Mouse (Mus musculus): ENCODE data around the gene Mettl8.

The Mettl8 gene

DNA sequence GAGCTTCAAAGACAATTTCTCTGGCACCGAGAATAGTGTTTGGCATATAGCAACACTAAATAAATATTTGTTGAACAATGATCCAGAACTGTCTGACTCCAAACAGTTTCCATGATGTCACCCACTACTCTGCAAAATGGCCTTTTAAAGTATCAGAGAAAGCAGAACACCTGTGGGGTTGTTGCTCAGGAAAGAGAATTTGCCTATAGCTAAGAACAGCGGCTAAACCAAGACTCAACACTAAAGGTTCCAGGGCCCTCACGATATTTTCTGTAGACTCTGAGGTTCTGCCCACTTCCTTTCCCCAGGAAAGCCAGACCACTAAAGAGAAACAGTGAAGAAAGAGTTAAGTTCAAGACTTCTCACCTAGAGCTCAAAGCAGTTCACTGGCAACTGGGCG is 122.4 kb downstream of the Mettl8 start:
- no peak for DNase-seq (ENCODE audit: low spot score in 2 of 2)

DNA sequence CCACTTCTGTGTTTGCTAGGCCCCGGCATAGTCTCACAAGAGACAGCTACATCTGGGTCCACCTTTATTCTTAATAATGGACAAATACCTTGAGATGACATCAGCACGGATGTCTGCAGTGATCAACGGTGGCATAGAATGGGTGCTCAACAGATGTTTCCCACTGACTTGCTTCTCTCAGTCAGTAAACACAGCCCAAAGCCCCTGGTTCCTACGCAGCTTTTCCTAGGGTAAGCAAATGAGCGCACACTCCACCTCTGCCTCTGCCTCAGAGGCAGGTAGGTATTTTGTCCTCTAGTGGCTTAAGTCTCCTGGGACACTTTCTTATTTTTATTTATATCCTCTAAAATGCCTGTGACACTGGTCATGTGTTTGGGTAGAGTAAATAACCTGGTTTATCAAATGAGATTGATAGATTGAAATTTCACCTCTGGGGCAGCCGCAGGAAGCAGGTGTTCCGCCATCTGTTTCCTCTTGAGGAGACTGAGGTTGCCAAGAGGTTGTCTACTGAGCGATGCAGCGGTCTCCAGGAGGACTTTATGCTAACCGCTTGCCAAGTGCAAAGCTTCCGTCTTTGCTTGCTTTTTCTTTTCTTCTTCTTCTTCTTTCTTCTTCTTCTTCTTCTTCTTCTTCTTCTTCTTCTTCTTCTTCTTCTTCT is 124.6 kb downstream of the Mettl8 start:
- DNase-seq (ENCODE audit: low spot score in 2 of 2): no peak

GRCm38 (mm10) chr2:70929714-70930113 is 125.7 kb downstream of the Mettl8 start:
- no peak for DNase-seq (ENCODE audit: low spot score in 2 of 2)

- no peak for DNase-seq (ENCODE audit: low spot score in 2 of 2)
Measured at GRCm38 (mm10) chr2:70924049-70924448, 131.3 kb downstream of the Mettl8 start.

DNA sequence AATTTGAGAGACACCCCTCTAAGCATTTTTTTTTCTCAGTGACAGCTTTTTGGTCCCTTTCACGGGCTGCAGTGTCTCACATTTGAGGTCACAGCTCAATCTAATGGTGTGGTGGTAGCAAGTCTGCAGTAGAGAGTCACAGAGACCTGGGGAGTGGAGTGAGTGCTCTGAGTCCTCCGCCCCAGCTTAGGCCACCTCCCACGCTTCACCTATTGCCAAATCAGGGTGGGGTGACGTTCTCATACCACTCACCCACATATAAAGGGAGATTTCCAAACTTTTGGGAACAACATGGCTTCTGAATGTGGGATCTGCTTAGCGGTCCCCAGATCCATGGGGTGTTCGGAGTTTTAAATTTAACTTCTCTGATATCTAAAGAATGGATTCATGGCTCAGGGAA is 132.6 kb downstream of the Mettl8 start:
- DNase-seq (ENCODE audit: low spot score in 2 of 2): no peak

GRCm38 (mm10) chr2:70920937-70921596 is 134.3 kb downstream of the Mettl8 start:
- no peak for DNase-seq (ENCODE audit: low spot score in 2 of 2)

DNA sequence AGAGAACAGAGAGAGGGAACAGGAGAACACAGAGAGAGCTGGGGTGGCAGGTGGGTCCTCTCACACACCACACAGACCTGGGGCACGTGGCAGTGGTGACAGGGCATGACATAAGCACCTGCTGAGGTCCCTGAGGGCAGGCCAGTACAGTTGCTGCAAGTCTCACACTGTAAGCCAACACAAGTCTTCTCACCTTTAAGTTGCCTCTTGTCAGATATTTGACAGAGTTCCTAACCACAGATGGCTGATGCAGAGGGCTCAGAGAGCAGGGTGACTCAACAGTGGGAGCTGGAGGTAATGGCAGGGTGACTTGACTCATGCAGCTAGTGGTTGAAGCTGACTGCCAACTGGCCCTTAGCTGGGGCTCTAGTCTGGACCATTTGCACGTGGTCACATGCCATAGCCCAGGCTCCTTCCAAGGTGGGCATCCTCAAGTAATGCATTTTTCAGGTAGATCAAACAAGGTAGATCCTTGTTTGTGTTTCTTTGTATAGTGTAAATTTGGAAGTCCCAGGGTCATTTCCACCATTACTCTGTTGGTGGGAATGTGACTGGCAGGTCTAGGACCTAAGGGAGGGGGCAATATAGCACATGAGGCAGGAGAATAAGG is 135.4 kb downstream of the Mettl8 start:
- DNase-seq (ENCODE audit: low spot score in 2 of 2): no peak

GRCm38 (mm10) chr2:70918516-70918915 is 136.9 kb downstream of the Mettl8 start:
- DNase-seq (ENCODE audit: low spot score in 2 of 2): no peak
